Mouse (Mus musculus): ENCODE measurements around the gene Thada. TPM values are rescaled to one million over a fixed set of nuclear protein-coding genes. Genes with fewer than 3 reads are reported as not detected.

Thada gene
- total and polyA plus RNA-seq, 2 experiments from 2014 or later = 3.3 to 15.7 TPM

DNA sequence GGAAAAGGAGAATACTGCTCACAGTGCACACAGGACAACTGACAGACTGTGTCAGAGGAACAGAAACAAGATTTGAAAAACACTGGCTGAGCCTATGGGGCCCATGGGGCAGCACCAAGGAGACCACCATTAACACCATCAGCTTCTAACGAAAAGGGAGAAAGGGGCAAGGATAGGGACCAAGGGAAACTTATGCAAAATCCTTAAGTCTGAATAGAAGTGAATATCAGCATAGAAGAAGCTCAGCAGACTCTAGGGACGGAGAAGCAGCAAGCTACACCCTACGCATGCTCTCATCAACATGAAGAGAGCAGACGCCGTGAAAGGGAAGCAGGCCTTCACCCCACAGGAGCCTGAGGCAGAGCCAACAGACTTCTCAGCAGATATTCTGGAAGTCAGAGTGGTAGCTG, 112.1 kb downstream of the Thada start:
- Histone ChIP-seq H3K27me3 (ENCODE audit: insufficient read depth, low read length) (no peaks in the 10 kb centered on the region), H3K9me3 (ENCODE audit: low read length) (no peaks in the 10 kb centered on the region), H3K4me2 (ENCODE audit: low read depth, low read length) (no peak overlapping the region), H3K36me3 (ENCODE audit: insufficient read depth, low read length) (no peaks in the 10 kb centered on the region), H3K4me3 (ENCODE audit: low read length) (no peak overlapping the region), H3K9ac (replicated peaks; ENCODE audit: low read length) (no peak overlapping the region), H3K4me1 (ENCODE audit: insufficient read depth, low read length) (0 out of 2 replicates have a peak, but pooled peaks cover 7% of the 10 kb centered on the region), H3K27ac (no peak overlapping the region)
- DNase-seq (ENCODE audit: low spot score) (peak; percentile 40), ATAC-seq (no peak)
- TF ChIP-seq CTCF (IDR thresholded peaks at IDR 0.05; ENCODE audit: low read depth) = no peak
- 58% methylated on average over 5 of the region's 5 CpGs for WGBS

DNA sequence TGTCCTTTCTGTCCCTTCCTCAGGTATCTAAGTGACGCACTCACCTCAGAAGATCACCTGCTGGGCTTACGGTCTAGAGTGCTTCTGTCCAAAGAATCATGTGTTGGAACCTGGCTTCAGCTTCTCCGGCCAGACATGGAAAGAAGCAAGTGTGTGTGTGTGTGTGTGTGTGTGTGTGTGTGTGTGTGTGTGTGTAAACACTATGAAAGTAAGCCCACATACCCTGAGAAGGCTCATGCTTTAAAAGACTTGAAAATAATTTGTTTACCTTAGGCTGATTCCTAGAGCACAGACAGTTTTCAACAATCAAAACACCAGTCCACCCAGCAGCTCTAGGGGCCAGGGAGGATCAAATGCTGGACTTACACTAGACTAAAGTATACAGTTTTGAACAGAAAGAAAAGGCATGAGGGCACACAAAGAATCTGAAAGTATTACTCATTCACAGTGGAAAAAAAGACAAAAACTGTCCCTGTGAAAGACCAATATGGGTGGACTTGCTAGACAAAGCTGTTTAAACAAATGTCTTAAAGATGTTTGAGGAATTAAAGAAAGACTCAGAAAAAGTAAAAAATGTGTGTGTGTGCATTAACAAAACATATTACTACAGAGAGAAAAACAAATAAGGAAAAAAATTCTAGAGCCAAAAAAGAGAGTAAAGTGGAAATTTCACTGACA, 112.6 kb downstream of the Thada start:
- 93% methylated on average over 3 of the region's 3 CpGs for WGBS
- Histone ChIP-seq H3K27me3 (ENCODE audit: insufficient read depth, low read length) (no peaks in the 10 kb centered on the region), H3K4me1 (ENCODE audit: insufficient read depth, low read length) (0 out of 2 replicates have a peak, but pooled peaks cover 7% of the 10 kb centered on the region), H3K9ac (replicated peaks; ENCODE audit: low read length) (no peak overlapping the region), H3K4me3 (ENCODE audit: low read length) (no peak overlapping the region), H3K27ac (no peak overlapping the region), H3K9me3 (ENCODE audit: low read length) (no peaks in the 10 kb centered on the region), H3K36me3 (ENCODE audit: insufficient read depth, low read length) (no peaks in the 10 kb centered on the region), H3K4me2 (ENCODE audit: low read depth, low read length) (no peak overlapping the region)
- DNase-seq (ENCODE audit: low spot score) (no peak), ATAC-seq (no peak)
- no peak for TF ChIP-seq CTCF (IDR thresholded peaks at IDR 0.05; ENCODE audit: low read depth)

DNA sequence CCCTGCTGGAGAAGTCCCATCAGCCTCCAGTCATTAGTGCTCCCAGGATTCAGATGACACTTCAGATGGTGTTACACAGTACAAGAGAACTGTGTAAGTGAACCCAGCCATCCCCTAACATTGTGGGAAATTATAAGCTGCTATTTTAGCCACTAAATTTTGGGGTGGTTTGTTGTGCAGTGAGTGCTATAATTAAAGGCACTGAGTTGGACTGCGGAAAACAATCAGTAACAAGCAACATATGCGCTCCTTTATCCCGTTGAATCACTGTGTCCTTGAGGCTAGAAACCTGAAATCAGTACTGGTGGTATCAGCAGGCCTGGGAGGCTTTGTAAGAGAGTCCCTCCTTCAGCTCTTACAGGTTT, 113.2 kb downstream of the Thada start:
- TF ChIP-seq CTCF (IDR thresholded peaks at IDR 0.05; ENCODE audit: low read depth) = no peak
- Histone ChIP-seq H3K9me3 (ENCODE audit: low read length) (no peaks in the 10 kb centered on the region), H3K36me3 (ENCODE audit: insufficient read depth, low read length) (no peaks in the 10 kb centered on the region), H3K27ac (no peak overlapping the region), H3K9ac (replicated peaks; ENCODE audit: low read length) (no peak overlapping the region), H3K4me2 (ENCODE audit: low read depth, low read length) (no peak overlapping the region), H3K4me1 (ENCODE audit: insufficient read depth, low read length) (0 out of 2 replicates have a peak, but pooled peaks cover 7% of the 10 kb centered on the region), H3K27me3 (ENCODE audit: insufficient read depth, low read length) (no peaks in the 10 kb centered on the region), H3K4me3 (ENCODE audit: low read length) (no peak overlapping the region)
- ATAC-seq = no peak
- no peak for DNase-seq (ENCODE audit: low spot score)
- 85% methylated on average over 3 of the region's 3 CpGs for WGBS

DNA sequence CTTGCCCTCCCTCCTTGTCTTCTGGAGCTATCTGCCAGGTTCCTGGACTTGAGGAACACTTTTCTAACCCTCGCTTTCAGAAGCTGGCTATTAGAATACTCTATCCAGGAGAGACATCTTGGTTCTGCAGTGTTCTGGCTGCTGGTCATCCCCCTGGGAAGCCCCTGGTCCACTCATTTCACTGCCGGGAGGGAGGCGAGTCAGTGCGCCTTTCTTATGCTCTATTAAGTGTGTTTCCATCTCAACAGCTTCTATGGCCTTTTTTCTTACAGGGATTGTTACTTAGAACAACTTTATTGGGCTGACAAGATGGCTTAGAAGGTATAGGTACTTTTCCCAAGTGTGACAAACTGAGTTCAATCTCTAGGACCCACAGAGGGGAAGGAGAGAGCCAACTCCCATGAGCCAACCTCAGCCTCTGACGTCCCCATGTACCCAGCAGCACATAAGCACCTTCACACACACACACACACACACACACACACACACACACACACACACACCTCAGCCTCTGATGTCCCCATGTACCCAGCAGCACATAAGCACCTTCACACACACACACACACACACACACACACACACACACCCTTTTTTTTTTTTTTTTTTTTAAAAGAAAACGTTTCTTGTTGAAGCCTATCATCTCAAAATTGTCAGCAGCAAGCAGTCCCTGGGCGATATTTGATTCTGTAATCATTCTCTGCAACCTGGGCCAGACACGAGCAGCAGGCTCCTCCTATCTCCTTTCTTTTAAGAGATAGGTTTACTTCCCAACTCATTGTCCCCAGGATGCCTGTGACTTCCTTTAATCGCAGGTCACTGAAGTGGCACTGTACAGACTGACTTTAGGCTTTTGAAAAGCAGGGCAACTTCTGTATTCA, 113.9 kb downstream of the Thada start:
- H3K4me3 ChIP-seq (ENCODE audit: low read length) = no peak overlapping the region
- DNase-seq (ENCODE audit: low spot score) (no peak), ATAC-seq (no peak)
- H3K27ac ChIP-seq = no peak overlapping the region; the same call in 1 of the 2 replicates
- 70% methylated on average over 9 of the region's 9 CpGs for WGBS
- H3K9ac ChIP-seq (replicated peaks; ENCODE audit: low read length) = no peak overlapping the region
- no peak for TF ChIP-seq CTCF (IDR thresholded peaks at IDR 0.05; ENCODE audit: low read depth)
- 0 out of 2 replicates have a peak, but pooled peaks cover 7% of the 10 kb centered on the region for H3K4me1 ChIP-seq (ENCODE audit: insufficient read depth, low read length)
- H3K27me3 ChIP-seq (ENCODE audit: insufficient read depth, low read length) = no peaks in the 10 kb centered on the region
- no peaks in the 10 kb centered on the region for H3K9me3 ChIP-seq (ENCODE audit: low read length)
- H3K36me3 ChIP-seq (ENCODE audit: insufficient read depth, low read length) = no peaks in the 10 kb centered on the region
- H3K4me2 ChIP-seq (ENCODE audit: low read depth, low read length) = no peak overlapping the region

DNA sequence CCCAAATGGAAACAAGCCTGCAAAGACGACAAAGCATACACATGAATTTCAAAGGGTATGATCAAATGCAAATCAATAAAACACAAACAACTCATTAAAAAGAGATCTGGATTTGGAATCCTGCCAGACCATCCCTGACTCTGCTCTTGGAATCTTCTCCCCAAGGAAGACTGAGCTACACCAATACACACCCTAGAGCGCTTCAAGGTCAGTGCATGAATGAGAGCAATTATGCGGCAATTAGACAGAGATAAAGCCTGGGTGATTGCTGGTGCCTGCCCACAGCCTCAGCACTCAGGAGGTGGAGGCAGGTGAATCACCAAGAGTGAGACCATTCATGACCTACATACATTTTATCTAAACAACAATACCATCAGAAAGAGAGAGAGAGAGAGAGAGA, 114.7 kb downstream of the Thada start:
- Histone ChIP-seq H3K9ac (replicated peaks; ENCODE audit: low read length) (no peak overlapping the region), H3K27ac (no peak overlapping the region), H3K27me3 (ENCODE audit: insufficient read depth, low read length) (no peaks in the 10 kb centered on the region), H3K4me3 (ENCODE audit: low read length) (no peak overlapping the region), H3K4me1 (ENCODE audit: insufficient read depth, low read length) (0 out of 2 replicates have a peak, but pooled peaks cover 7% of the 10 kb centered on the region), H3K9me3 (ENCODE audit: low read length) (no peaks in the 10 kb centered on the region), H3K36me3 (ENCODE audit: insufficient read depth, low read length) (no peaks in the 10 kb centered on the region), H3K4me2 (ENCODE audit: low read depth, low read length) (no peak overlapping the region)
- 28% methylated on average over 3 of the region's 3 CpGs for WGBS
- ATAC-seq (no peak), DNase-seq (ENCODE audit: low spot score) (peak; percentile 31)
- TF ChIP-seq CTCF (IDR thresholded peaks at IDR 0.05; ENCODE audit: low read depth) = no peak

DNA sequence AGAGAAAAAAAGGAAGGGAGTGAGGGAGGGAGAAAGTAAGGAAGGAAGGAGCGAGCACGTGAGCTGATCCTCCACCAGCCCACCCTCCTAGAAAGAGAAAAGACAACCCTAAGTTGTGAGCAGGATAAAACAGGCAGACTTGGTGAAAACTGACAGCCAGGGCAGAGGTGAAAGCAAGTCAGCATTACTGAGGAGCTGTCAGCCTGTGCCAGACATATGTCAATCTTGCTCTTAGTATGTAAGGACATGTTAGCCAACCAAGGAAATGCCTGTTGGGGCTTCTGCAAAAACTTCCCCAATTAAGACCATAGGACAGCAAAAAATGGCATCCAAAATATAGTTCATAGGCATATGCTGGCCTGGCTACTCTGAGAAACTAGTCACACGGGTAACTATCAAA, 117.1 kb downstream of the Thada start:
- TF ChIP-seq CTCF (IDR thresholded peaks at IDR 0.05; ENCODE audit: low read depth) = no peak
- no peak overlapping the region for H3K27ac ChIP-seq

More for the DNA sequence above, 117.1 kb downstream of the Thada start:
- WGBS = 92% methylated on average over 3 of the region's 3 CpGs
- H3K9me3 ChIP-seq (ENCODE audit: low read length) = no peaks in the 10 kb centered on the region
- H3K27me3 ChIP-seq (ENCODE audit: insufficient read depth, low read length) = no peaks in the 10 kb centered on the region
- H3K4me1 ChIP-seq (ENCODE audit: insufficient read depth, low read length) = 0 out of 2 replicates have a peak, but pooled peaks cover 7% of the 10 kb centered on the region
- H3K4me3 ChIP-seq (ENCODE audit: low read length) = no peak overlapping the region
- no peaks in the 10 kb centered on the region for H3K36me3 ChIP-seq (ENCODE audit: insufficient read depth, low read length)
- H3K9ac ChIP-seq (replicated peaks; ENCODE audit: low read length) = no peak overlapping the region
- H3K4me2 ChIP-seq (ENCODE audit: low read depth, low read length) = no peak overlapping the region
- no peak for DNase-seq (ENCODE audit: low spot score)
- no peak for ATAC-seq

All from hindbrain, postnatal 0 days (tissue).